Mouse (Mus musculus): Measurements from ENCODE around the gene Pitpna. TPM values are rescaled to one million over a fixed set of nuclear protein-coding genes. Genes with fewer than 3 reads are reported as not detected.

Pitpna gene
- total and polyA plus RNA-seq, 3 experiments = 67.8 to 709 (median 194) TPM

GRCm38 (mm10) chr11:75575560-75576123 lies 12.3 kb upstream of the Pitpna start:
- no peaks in the 10 kb centered on the region for H3K27me3 ChIP-seq (ENCODE audit: control insufficient read depth in 1 of 2, insufficient read depth in 2 of 2, low read length in 2 of 2)
- H3K4me3 ChIP-seq (ENCODE audit: control insufficient read depth in 1 of 2, insufficient read depth in 1 of 2, low read depth in 2 of 2, low read length in 2 of 2) = no peak overlapping the region
- H3K9me3 ChIP-seq (replicated peaks; ENCODE audit: insufficient read depth, low read length) = no peaks in the 10 kb centered on the region
- peaks cover 0 to 6% of the 10 kb centered on the region in 2 experiments; a peak in 1 of 4 replicates for H3K4me1 ChIP-seq (ENCODE audit: control insufficient read depth in 1 of 2, insufficient read depth in 2 of 2, low read length in 2 of 2)
- TF ChIP-seq CHD1 (IDR thresholded peaks at IDR 0.05; ENCODE audit: low read depth, low read length) (no peak), MXI1 (IDR thresholded peaks at IDR 0.05; ENCODE audit: low read depth, low read length) (no peak), NRF1 (IDR thresholded peaks at IDR 0.05; ENCODE audit: insufficient read depth, low read depth, low read length, poor library complexity, severe bottlenecking) (no peak), GATA1 (IDR thresholded peaks at IDR 0.05; ENCODE audit: low read depth, low read length) (no peak), E2F4 (IDR thresholded peaks at IDR 0.05; ENCODE audit: borderline replicate concordance, low read depth, low read length) (no peak), JUND (IDR thresholded peaks at IDR 0.05; ENCODE audit: low read depth, low read length) (no peak), BHLHE40 (IDR thresholded peaks at IDR 0.05; ENCODE audit: borderline replicate concordance, low read depth, low read length) (no peak), KAT2A (conservative IDR thresholded peaks at IDR 0.05; ENCODE audit: low read depth, low read length) (no peak), MYC (IDR thresholded peaks at IDR 0.05; ENCODE audit: low read depth, low read length) (no peak), GABPA (IDR thresholded peaks at IDR 0.05; ENCODE audit: low read depth, low read length) (no peak)
- H3K79me2 ChIP-seq (ENCODE audit: control insufficient read depth, insufficient read depth, low read length, poor library complexity) = no peaks in the 10 kb centered on the region
- H3K9ac ChIP-seq (ENCODE audit: control insufficient read depth, low read depth, low read length, poor library complexity, severe bottlenecking) = no peak overlapping the region
- no peaks in the 10 kb centered on the region for H3K36me3 ChIP-seq (ENCODE audit: control insufficient read depth in 1 of 2, insufficient read depth in 2 of 2, low read length in 2 of 2)
- no peak for DNase-seq (ENCODE audit: low read depth, low spot score)
- no peak overlapping the region for H3K27ac ChIP-seq (ENCODE audit: control insufficient read depth, low read depth, low read length)

GRCm38 (mm10) chr11:75578609-75579008 lies 9.3 kb upstream of the Pitpna start:
- TF ChIP-seq TBP (IDR thresholded peaks at IDR 0.05; ENCODE audit: low read depth, low read length) (no peak), ETS1 (IDR thresholded peaks at IDR 0.05; ENCODE audit: low read depth, low read length) (no peak), NELFE (IDR thresholded peaks at IDR 0.05; ENCODE audit: low read depth, low read length) (no peak), USF1 (IDR thresholded peaks at IDR 0.05; ENCODE audit: low read depth, low read length) (no peak), BHLHE40 (IDR thresholded peaks at IDR 0.05; ENCODE audit: borderline replicate concordance, low read depth, low read length) (no peak), USF2 (IDR thresholded peaks at IDR 0.05; ENCODE audit: borderline replicate concordance in 1 of 2, insufficient read depth in 1 of 2, low read depth in 1 of 2, low read length in 2 of 2) (no peak), POLR2AphosphoS5 (IDR thresholded peaks at IDR 0.05; ENCODE audit: borderline replicate concordance, low read depth, low read length) (no peak), KAT2A (conservative IDR thresholded peaks at IDR 0.05; ENCODE audit: low read depth, low read length) (no peak), MYB (IDR thresholded peaks at IDR 0.05; ENCODE audit: low read depth, low read length) (no peak), TCF12 (IDR thresholded peaks at IDR 0.05; ENCODE audit: low read depth, low read length) (no peak), ZNF384 (IDR thresholded peaks at IDR 0.05; ENCODE audit: low read depth, low read length) (no peak), ZMIZ1 (IDR thresholded peaks at IDR 0.05; ENCODE audit: low read depth, low read length) (no peak), RCOR1 (IDR thresholded peaks at IDR 0.05; ENCODE audit: low read depth, low read length) (no peak), SIN3A (IDR thresholded peaks at IDR 0.05; ENCODE audit: low read length) (no peak), UBTF (IDR thresholded peaks at IDR 0.05; ENCODE audit: borderline replicate concordance, insufficient read depth, low read depth, low read length) (no peak), NRF1 (IDR thresholded peaks at IDR 0.05; ENCODE audit: insufficient read depth, low read depth, low read length, poor library complexity, severe bottlenecking) (no peak), CHD2 (IDR thresholded peaks at IDR 0.05; ENCODE audit: low read length) (no peak), CHD1 (IDR thresholded peaks at IDR 0.05; ENCODE audit: low read depth, low read length) (no peak)

More at GRCm38 (mm10) chr11:75578609-75579008, 9.3 kb upstream of the Pitpna start:
- H3K9ac ChIP-seq (ENCODE audit: control insufficient read depth, low read depth, low read length, poor library complexity, severe bottlenecking) = no peak overlapping the region
- H3K4me1 ChIP-seq (ENCODE audit: control insufficient read depth in 1 of 2, insufficient read depth in 2 of 2, low read length in 2 of 2) = no peaks in the 10 kb centered on the region
- no peaks in the 10 kb centered on the region for H3K9me3 ChIP-seq (replicated peaks; ENCODE audit: insufficient read depth, low read length)
- no peaks in the 10 kb centered on the region for H3K79me2 ChIP-seq (ENCODE audit: control insufficient read depth, insufficient read depth, low read length, poor library complexity)
- no peak for DNase-seq (ENCODE audit: low read depth, low spot score)
- H3K36me3 ChIP-seq (ENCODE audit: control insufficient read depth in 1 of 2, insufficient read depth in 2 of 2, low read length in 2 of 2) = no peaks in the 10 kb centered on the region
- no peak overlapping the region for H3K27ac ChIP-seq (ENCODE audit: control insufficient read depth, low read depth, low read length)
- no peaks in the 10 kb centered on the region for H3K27me3 ChIP-seq (ENCODE audit: control insufficient read depth in 1 of 2, insufficient read depth in 2 of 2, low read length in 2 of 2)
- no peak overlapping the region for H3K4me3 ChIP-seq (ENCODE audit: control insufficient read depth in 1 of 2, insufficient read depth in 1 of 2, low read depth in 2 of 2, low read length in 2 of 2)

Data from MEL (cell line).